ENCODE assay signal across 9 mouse cellular contexts in the genomic region with DNA sequence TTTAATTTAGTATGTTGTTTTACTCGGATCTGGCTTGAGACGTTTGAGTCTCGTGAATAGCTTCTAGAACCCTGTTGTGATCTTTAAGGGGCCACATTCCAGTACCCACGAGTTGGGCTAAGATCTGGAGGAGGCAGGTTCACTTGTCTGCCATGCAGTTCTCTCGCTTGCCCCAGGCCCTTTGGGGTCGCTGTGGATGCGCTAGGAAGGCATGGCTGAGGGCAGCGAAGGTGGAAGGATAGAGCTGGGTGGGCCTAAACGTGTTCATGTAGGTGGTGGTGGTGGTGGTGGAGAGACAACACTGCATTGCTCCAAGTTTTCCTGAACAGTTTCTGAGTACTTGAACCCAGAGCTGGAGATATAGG. TPM values are rescaled to one million over a fixed set of nuclear protein-coding genes. Genes with fewer than 3 reads are reported as not detected.
DNase-seq lines count a peak whose midpoint lies in the region; ATAC-seq and TF ChIP-seq lines count a peak whose summit lies in the region.
"Had no signal": no experiment of that assay in that cellular context is flagged by ENCODE, and none has a peak within 500 bp of the region (broad histone marks: within the 10 kb centered on the region; RNA-seq: fewer than 3 reads in every experiment).

No protein-coding gene starts in this region.

- WGBS in heart, embryonic 14.5 days, result 4% methylated on average over 9 of the region's 9 CpGs
- 0% methylated on average over 9 of the region's 9 CpGs for WGBS in limb, embryonic 10.5 days
- 1% methylated on average over 9 of the region's 9 CpGs for WGBS in midbrain, embryonic 15.5 days

- no peak overlapping the region for H3K27ac ChIP-seq in heart, embryonic 14.5 days (replicated peaks in 1 of 2; ENCODE audit: control insufficient read depth in 1 of 2, insufficient read depth in 1 of 2, low read depth in 2 of 2, low read length in 2 of 2)
- no peak overlapping the region for H3K27ac ChIP-seq in limb, embryonic 10.5 days
- H3K27ac ChIP-seq in midbrain, embryonic 15.5 days, result no peak overlapping the region

- peaks cover 37% of the 10 kb centered on the region for H3K4me1 ChIP-seq in E14TG2a.4 (replicated peaks; ENCODE audit: low read depth, low read length)
- peaks cover 8 to 10% of the 10 kb centered on the region in 2 experiments; a peak in 2 of 4 replicates for H3K4me1 ChIP-seq in heart, embryonic 14.5 days (ENCODE audit: control insufficient read depth in 2 of 2, insufficient read depth in 2 of 2, low read length in 2 of 2)
- peaks cover 37% of the 10 kb centered on the region for H3K4me1 ChIP-seq in limb, embryonic 10.5 days
- H3K4me1 ChIP-seq in midbrain, embryonic 15.5 days, result peaks cover 28% of the 10 kb centered on the region

- peak; percentile 19 for DNase-seq in gastrocnemius, postnatal 14 days
- DNase-seq in gastrocnemius, postnatal 25 days, result no peak
- peak; percentile 38 to 46 for DNase-seq in cerebellum, postnatal 36 days
- DNase-seq in limb, embryonic 10.5 days (ENCODE audit: low spot score), result peak; percentile 74
- DNase-seq in thymus, postnatal 10 days (ENCODE audit: low spot score in 2 of 2), result peak; percentile 65 to 75

- ATAC-seq in heart, embryonic 14.5 days (ENCODE audit: insufficient number of reproducible peaks, insufficient read depth, low FRiP score, low read depth), result no peak
- ATAC-seq in midbrain, embryonic 15.5 days (replicated peaks), result peak; percentile 19; the same call in 1 of the 2 replicates

- no peak overlapping the region for H3K9ac ChIP-seq in heart, embryonic 14.5 days (ENCODE audit: low read length)
- peak overlapping the region; percentile 58; the same call in 1 of the 2 replicates for H3K9ac ChIP-seq in midbrain, embryonic 15.5 days

- peak; percentile 52 for TF ChIP-seq CTCF in E14TG2a.4 (conservative IDR thresholded peaks at IDR 0.05; ENCODE audit: low read length)

- peak overlapping the region; percentile 100 for H3K4me2 ChIP-seq in heart, embryonic 14.5 days (ENCODE audit: low read length)
- H3K4me2 ChIP-seq in midbrain, embryonic 15.5 days, result peak overlapping the region; percentile 93

- H3K27me3 ChIP-seq in E14TG2a.4 (ENCODE audit: insufficient read depth, low read length), result peaks cover 41% of the 10 kb centered on the region
- H3K27me3 ChIP-seq in heart, embryonic 14.5 days (ENCODE audit: control insufficient read depth, insufficient read depth, low read length), result peaks cover 21% of the 10 kb centered on the region
- H3K27me3 ChIP-seq in limb, embryonic 10.5 days (ENCODE audit: low read depth, poor library complexity, severe bottlenecking), result 0 out of 2 replicates have a peak, but pooled peaks cover 16% of the 10 kb centered on the region
- H3K27me3 ChIP-seq in midbrain, embryonic 15.5 days (replicated peaks), result no peaks in the 10 kb centered on the region

- H3K9me3 ChIP-seq in E14TG2a.4 (ENCODE audit: low read length), result no peaks in the 10 kb centered on the region
- H3K9me3 ChIP-seq in heart, embryonic 14.5 days (ENCODE audit: control insufficient read depth, low read length), result no peaks in the 10 kb centered on the region
- no peaks in the 10 kb centered on the region for H3K9me3 ChIP-seq in limb, embryonic 10.5 days (replicated peaks)
- H3K9me3 ChIP-seq in midbrain, embryonic 15.5 days, result no peaks in the 10 kb centered on the region

- intact Hi-C loops in gastrocnemius, postnatal 14 days (cut with DNase I; ENCODE audit: low total_unique reads), result no loop called here

- H3K4me3 ChIP-seq in E14TG2a.4 (replicated peaks; ENCODE audit: low read length), result peak overlapping the region; percentile 84
- H3K4me3 ChIP-seq in heart, embryonic 14.5 days (ENCODE audit: control insufficient read depth in 1 of 2, insufficient read depth in 1 of 2, low read depth in 1 of 2, low read length in 2 of 2), result peak overlapping the region in 1 of 2 experiments; percentile 59; a peak in 2 of 4 replicates
- H3K4me3 ChIP-seq in limb, embryonic 10.5 days, result peak overlapping the region; percentile 72
- peak overlapping the region; percentile 61 for H3K4me3 ChIP-seq in midbrain, embryonic 15.5 days

- no peaks in the 10 kb centered on the region for H3K36me3 ChIP-seq in E14TG2a.4 (ENCODE audit: insufficient read depth, low read length)
- H3K36me3 ChIP-seq in heart, embryonic 14.5 days (ENCODE audit: control insufficient read depth, insufficient read depth, low read length), result no peaks in the 10 kb centered on the region
- H3K36me3 ChIP-seq in limb, embryonic 10.5 days, result no peaks in the 10 kb centered on the region
- no peaks in the 10 kb centered on the region for H3K36me3 ChIP-seq in midbrain, embryonic 15.5 days (replicated peaks)

RNA-seq across cellular contexts. Expression of a gene that starts 2.1 kb away (rescaled TPM):
- 1 to 10 TPM in 1 of 2 experiments, under 1 TPM in 1; 0.47 to 1.1 TPM for total RNA-seq in gastrocnemius, postnatal 14 days (2021)
- 1 to 10 TPM in 1 of 2 experiments, under 1 TPM in 1; 0.62 to 1.0 TPM for total RNA-seq in gastrocnemius, postnatal 25 days (2021)
- 0.73 and 0.74 TPM in 2 replicates for polyA plus RNA-seq in heart, embryonic 14.5 days (2014; fragmentation: Nextera tagmentation; extraction: Ambion mirVana)
- polyA plus RNA-seq in limb, embryonic 10.5 days (2016; fragmentation: Nextera tagmentation; extraction: Ambion mirVana), result 7.1 and 7.4 TPM in 2 replicates
- 15.7 and 17.1 TPM in 2 replicates for polyA plus RNA-seq in midbrain, embryonic 15.5 days (2015; fragmentation: Nextera tagmentation; extraction: Ambion mirVana)
- total RNA-seq: MEL had no signal
